Mouse (Mus musculus) kidney, embryonic 16.5 days (tissue): ENCODE measurements at regions not wholly inside any gene's neighbourhood (a gene's known extent, or its start where the extent isn't known, plus 50 kb on each side); places are given as distances from the start of the nearest gene placed in this dataset.

Experiments used
- ATAC-seq: fragments of 200-750 bp; cut with Nextera tagmentation; 2 replicates; pipeline ENCODE4 v1.8.0; 2017; ENCODE audit warnings: moderate TSS enrichment; ENCODE audit not compliant: low FRiP score, low TSS enrichment
- H3K27ac ChIP-seq: fragments of 300-500 bp; sonication (generic); 2 replicates; pipeline ENCODE4 v1.5.1; 2014; ENCODE audit warnings: low read length
- H3K27me3 ChIP-seq: fragments of 300-500 bp; sonication (generic); 2 replicates; pipeline ENCODE4 v1.6.1; 2014; ENCODE audit warnings: low read length, control low read depth, mixed read lengths; ENCODE audit not compliant: insufficient read depth
- H3K36me3 ChIP-seq: fragments of 300-500 bp; sonication (generic); 2 replicates; pipeline ENCODE4 v1.6.1; 2014; ENCODE audit warnings: low read length, control low read depth, mixed read lengths; ENCODE audit not compliant: insufficient read depth
- H3K4me1 ChIP-seq: fragments of 300-500 bp; sonication (generic); 2 replicates; pipeline ENCODE4 v1.6.1; 2014; ENCODE audit warnings: low read length, control low read depth, mixed read lengths; ENCODE audit not compliant: insufficient read depth
- H3K4me2 ChIP-seq: fragments of 300-500 bp; sonication (generic); replicated peaks from 2 replicates; pipeline ENCODE4 v1.6.1; 2014; ENCODE audit warnings: low read depth, low read length
- H3K4me3 ChIP-seq: fragments of 300-500 bp; sonication (generic); 2 replicates; pipeline ENCODE4 v1.5.1; 2014; ENCODE audit warnings: mild to moderate bottlenecking, low read length
- H3K9ac ChIP-seq: fragments of 300-500 bp; sonication (generic); replicated peaks from 2 replicates; pipeline ENCODE4 v1.6.1; 2014; ENCODE audit warnings: low read length
- H3K9me3 ChIP-seq: fragments of 300-500 bp; sonication (generic); 2 replicates; pipeline ENCODE4 v1.6.1; 2016; ENCODE audit warnings: low read length, control low read depth
- WGBS: fragments of 180-500 bp; shearing (Covaris S2); extraction: QIAGEN DNeasy Blood & Tissue Kit; methylation state at CpG from one replicate; pipeline ENCODE4 v1.1.7; 2014; 5-methylcytosine and 5-hydroxymethylcytosine counted together

- H3K9me3 ChIP-seq: no peaks in the 10 kb centered on the region
- no peak overlapping the region for H3K9ac ChIP-seq
- WGBS: 29% methylated on average over 13 of the region's 13 CpGs
- peak overlapping the region; percentile 32 for H3K4me2 ChIP-seq
- H3K4me1 ChIP-seq: no peaks in the 10 kb centered on the region
- peaks cover 11% of the 10 kb centered on the region; the same call in 1 of the 2 replicates for H3K27me3 ChIP-seq
- peak overlapping the region; percentile 1; the same call in 1 of the 2 replicates for H3K4me3 ChIP-seq
- no peaks in the 10 kb centered on the region for H3K36me3 ChIP-seq
- H3K27ac ChIP-seq: no peak overlapping the region
- no peak for ATAC-seq
Measured at GRCm38 (mm10) chr16:93423174-93423573, 180.7 kb downstream of the Setd4 start.

- no peak for ATAC-seq
- no peak overlapping the region for H3K27ac ChIP-seq
- peaks cover 11% of the 10 kb centered on the region; the same call in 1 of the 2 replicates for H3K27me3 ChIP-seq
- no peaks in the 10 kb centered on the region for H3K9me3 ChIP-seq
- no peaks in the 10 kb centered on the region for H3K36me3 ChIP-seq
- H3K4me2 ChIP-seq: no peak overlapping the region
- H3K4me3 ChIP-seq: no peak overlapping the region
- 63% methylated on average over 13 of the region's 13 CpGs for WGBS
- H3K4me1 ChIP-seq: no peaks in the 10 kb centered on the region
- no peak overlapping the region for H3K9ac ChIP-seq
Measured at GRCm38 (mm10) chr16:93422221-93422620, 181.6 kb downstream of the Setd4 start.

GRCm38 (mm10) chr16:93418246-93418645, 185.6 kb downstream of the Setd4 start:
- WGBS: 83% methylated on average over 8 of the region's 8 CpGs
- Histone ChIP-seq H3K27ac (no peak overlapping the region), H3K9me3 (no peaks in the 10 kb centered on the region), H3K36me3 (no peaks in the 10 kb centered on the region), H3K9ac (no peak overlapping the region), H3K4me1 (no peaks in the 10 kb centered on the region), H3K27me3 (peaks cover 6% of the 10 kb centered on the region; the same call in 1 of the 2 replicates), H3K4me2 (no peak overlapping the region), H3K4me3 (no peak overlapping the region)
- no peak for ATAC-seq

- no peaks in the 10 kb centered on the region for H3K4me1 ChIP-seq
Measured at GRCm38 (mm10) chr16:93417831-93418230, 186.0 kb downstream of the Setd4 start.

GRCm38 (mm10) chr16:93392024-93392675, 211.7 kb downstream of the Setd4 start:
- Histone ChIP-seq H3K27ac (no peak overlapping the region), H3K36me3 (no peaks in the 10 kb centered on the region), H3K27me3 (peaks cover 3% of the 10 kb centered on the region; the same call in 1 of the 2 replicates), H3K4me1 (no peaks in the 10 kb centered on the region), H3K4me3 (no peak overlapping the region), H3K4me2 (no peak overlapping the region), H3K9me3 (no peaks in the 10 kb centered on the region), H3K9ac (no peak overlapping the region)
- peak; percentile 51; the same call in 1 of the 2 replicates for ATAC-seq
- WGBS: 23% methylated on average over 16 of the region's 16 CpGs

More at GRCm38 (mm10) chr16:93417831-93418230, 186.0 kb downstream of the Setd4 start:
- Histone ChIP-seq H3K4me3 (no peak overlapping the region), H3K4me2 (no peak overlapping the region), H3K27ac (no peak overlapping the region), H3K27me3 (peaks cover 2% of the 10 kb centered on the region; the same call in 1 of the 2 replicates), H3K9me3 (no peaks in the 10 kb centered on the region), H3K9ac (no peak overlapping the region), H3K36me3 (no peaks in the 10 kb centered on the region)
- WGBS: 85% methylated on average over 8 of the region's 8 CpGs
- no peak for ATAC-seq

GRCm38 (mm10) chr16:93387578-93388116, 216.2 kb downstream of the Setd4 start:
- no peaks in the 10 kb centered on the region for H3K36me3 ChIP-seq
- no peaks in the 10 kb centered on the region for H3K27me3 ChIP-seq
- H3K27ac ChIP-seq: no peak overlapping the region
- no peak overlapping the region for H3K4me2 ChIP-seq
- H3K9ac ChIP-seq: no peak overlapping the region
- no peaks in the 10 kb centered on the region for H3K4me1 ChIP-seq
- no peak overlapping the region for H3K4me3 ChIP-seq
- no peaks in the 10 kb centered on the region for H3K9me3 ChIP-seq
- no peak for ATAC-seq
- WGBS: 76% methylated on average over 11 of the region's 11 CpGs

GRCm38 (mm10) chr16:93384039-93384537, 219.8 kb downstream of the Setd4 start:
- Histone ChIP-seq H3K36me3 (no peaks in the 10 kb centered on the region), H3K27me3 (no peaks in the 10 kb centered on the region), H3K9ac (no peak overlapping the region), H3K9me3 (no peaks in the 10 kb centered on the region), H3K4me1 (no peaks in the 10 kb centered on the region), H3K27ac (no peak overlapping the region), H3K4me2 (no peak overlapping the region), H3K4me3 (no peak overlapping the region)
- ATAC-seq: no peak
- WGBS: 67% methylated on average over 8 of the region's 8 CpGs

GRCm38 (mm10) chr16:93382945-93383344, 220.9 kb downstream of the Setd4 start:
- ATAC-seq: no peak
- Histone ChIP-seq H3K27me3 (no peaks in the 10 kb centered on the region), H3K36me3 (no peaks in the 10 kb centered on the region), H3K4me1 (no peaks in the 10 kb centered on the region), H3K9me3 (no peaks in the 10 kb centered on the region), H3K27ac (no peak overlapping the region), H3K9ac (no peak overlapping the region), H3K4me3 (no peak overlapping the region), H3K4me2 (no peak overlapping the region)
- 93% methylated on average over 3 of the region's 3 CpGs for WGBS

GRCm38 (mm10) chr16:93380717-93381671, 222.9 kb downstream of the Setd4 start:
- ATAC-seq: no peak
- no peaks in the 10 kb centered on the region for H3K9me3 ChIP-seq
- no peaks in the 10 kb centered on the region for H3K27me3 ChIP-seq
- no peaks in the 10 kb centered on the region for H3K4me1 ChIP-seq
- no peak overlapping the region for H3K9ac ChIP-seq
- H3K4me2 ChIP-seq: no peak overlapping the region
- no peaks in the 10 kb centered on the region for H3K36me3 ChIP-seq
- no peak overlapping the region for H3K4me3 ChIP-seq
- 68% methylated on average over 13 of the region's 13 CpGs for WGBS
- no peak overlapping the region for H3K27ac ChIP-seq
